Mouse (Mus musculus) midbrain, postnatal 0 days (tissue): ENCODE results near the gene Bst2. TPM values are rescaled to one million over a fixed set of nuclear protein-coding genes. Genes with fewer than 3 reads are reported as not detected.

Source experiments
- ATAC-seq: fragments of 200-750 bp; cut with Nextera tagmentation; 2 replicates; pipeline ENCODE4 v1.8.0; 2017; ENCODE audit warnings: moderate number of reproducible peaks, mild to moderate bottlenecking, moderate TSS enrichment, moderate library complexity; ENCODE audit not compliant: low FRiP score
- DNase-seq: peaks from one replicate; pipeline ENCODE4 v3.0.0-alpha.2; 2015; ENCODE audit warnings: low spot score
- H3K27ac ChIP-seq: fragments of 300-500 bp; sonication (generic); 2 replicates; pipeline ENCODE4 v1.5.1; 2014; ENCODE audit warnings: low read depth, mild to moderate bottlenecking, low read length, mixed read lengths
- H3K27me3 ChIP-seq: fragments of 300-500 bp; sonication (generic); 2 replicates; pipeline ENCODE4 v1.6.1; 2014; ENCODE audit warnings: low read length, control low read depth, mixed read lengths; ENCODE audit not compliant: insufficient read depth
- H3K36me3 ChIP-seq: fragments of 300-500 bp; sonication (generic); 2 replicates; pipeline ENCODE4 v1.6.1; 2014; ENCODE audit warnings: low read length, control low read depth, mixed read lengths; ENCODE audit not compliant: insufficient read depth
- H3K4me1 ChIP-seq: fragments of 300-500 bp; sonication (generic); 2 replicates; pipeline ENCODE4 v1.6.1; 2014; ENCODE audit warnings: mild to moderate bottlenecking, control low read depth, antibody characterized with exemption, low read length, mixed read lengths; ENCODE audit not compliant: insufficient read depth
- H3K4me2 ChIP-seq: fragments of 300-500 bp; sonication (generic); 2 replicates; pipeline ENCODE4 v1.6.1; 2014; ENCODE audit warnings: low read depth, mild to moderate bottlenecking, low read length, mixed read lengths; ENCODE audit not compliant: poor library complexity, severe bottlenecking
- H3K4me3 ChIP-seq: fragments of 300-500 bp; sonication (generic); 2 replicates; pipeline ENCODE4 v1.5.1; 2014; ENCODE audit warnings: low read depth, mild to moderate bottlenecking, low read length, moderate library complexity
- H3K9ac ChIP-seq: fragments of 300-500 bp; sonication (generic); replicated peaks from 2 replicates; pipeline ENCODE4 v1.6.1; 2014; ENCODE audit warnings: mild to moderate bottlenecking, low read length, moderate library complexity, mixed read lengths; ENCODE audit not compliant: poor library complexity, severe bottlenecking
- H3K9me3 ChIP-seq: fragments of 300-500 bp; sonication (generic); 2 replicates; pipeline ENCODE4 v1.6.1; 2016; ENCODE audit warnings: low read length, control low read depth
- CTCF ChIP-seq: IDR thresholded peaks from 2 replicates; pipeline ENCODE4 v1.5.1; 2016; ENCODE audit warnings: antibody characterized with exemption, mild to moderate bottlenecking
- WGBS: fragments of 180-500 bp; shearing (Covaris S2); extraction: QIAGEN DNeasy Blood & Tissue Kit; methylation state at CpG from one replicate; pipeline ENCODE4 v1.1.7; 2014; 5-methylcytosine and 5-hydroxymethylcytosine counted together
- polyA plus RNA-seq: library from polyadenylated mRNA; unstranded; fragments of >200 nt; fragmentation: Nextera tagmentation; extraction: Ambion mirVana; gene quantifications from 2 replicates; pipeline ENCODE4 v1.2.1, GENCODE M21; 2015
- total RNA-seq: library from RNA; depleted of rRNA; stranded (reverse); fragments of >200 nt; gene quantifications from 2 replicates; pipeline ENCODE4 v1.2.3, GENCODE M21; 2014

The Bst2 gene
- total and polyA plus RNA-seq, 2 experiments from 2014 or later: 15.3 TPM

DNA sequence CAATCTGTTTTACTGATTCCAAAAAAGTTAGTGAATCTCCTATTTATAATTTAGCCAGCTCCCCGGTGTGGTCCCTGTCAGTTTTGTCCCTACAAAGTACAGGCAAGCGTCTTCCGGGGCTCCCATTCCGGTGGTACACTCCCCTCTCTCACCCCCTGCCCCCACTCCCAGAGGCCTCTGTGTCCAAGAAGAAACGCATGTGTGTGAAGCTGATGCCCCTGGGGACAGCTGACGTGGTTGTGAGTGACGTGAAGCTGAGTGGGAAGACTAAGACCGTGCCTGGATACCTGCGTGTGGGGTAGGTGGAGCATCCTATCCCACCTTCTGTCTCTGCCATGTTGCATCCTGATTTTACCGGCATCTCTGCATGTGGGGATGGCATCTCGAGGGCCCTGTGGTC is 7.8 kb upstream of the Bst2 start:
- Histone ChIP-seq H3K9me3 (no peaks in the 10 kb centered on the region), H3K36me3 (peaks cover 23% of the 10 kb centered on the region), H3K27ac (no peak overlapping the region), H3K9ac (no peak overlapping the region), H3K27me3 (no peaks in the 10 kb centered on the region), H3K4me1 (peaks cover 5% of the 10 kb centered on the region), H3K4me2 (no peak overlapping the region), H3K4me3 (no peak overlapping the region)
- DNase-seq (no peak), ATAC-seq (no peak)
- no peak for TF ChIP-seq CTCF
- WGBS: 92% methylated on average over 11 of the region's 11 CpGs

DNA sequence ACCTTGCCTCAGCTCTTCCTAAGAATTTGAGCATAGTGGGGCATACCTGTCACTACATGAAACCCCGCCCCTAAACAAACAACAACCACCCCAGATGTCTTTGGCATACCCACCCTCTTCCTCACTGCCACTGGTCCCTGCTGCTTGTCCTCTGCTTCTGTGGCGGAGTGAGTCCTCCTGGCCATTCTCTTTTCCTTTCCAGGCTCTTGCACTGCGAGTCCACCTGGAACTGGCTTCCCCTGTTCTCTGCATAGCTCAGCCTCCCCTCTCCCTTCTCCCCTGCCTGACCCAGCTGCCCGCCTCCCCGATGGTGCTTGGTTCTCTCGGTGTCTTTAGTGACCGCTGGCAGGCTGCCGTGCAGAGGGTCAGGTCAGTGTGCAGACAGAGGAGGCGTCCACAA is 6.5 kb upstream of the Bst2 start:
- TF ChIP-seq CTCF: no peak
- DNase-seq: no peak
- Histone ChIP-seq H3K27me3 (no peaks in the 10 kb centered on the region), H3K27ac (no peak overlapping the region), H3K4me2 (peak overlapping the region; percentile 62), H3K36me3 (peaks cover 21% of the 10 kb centered on the region), H3K4me3 (peak overlapping the region; percentile 78), H3K4me1 (peaks cover 5% of the 10 kb centered on the region), H3K9ac (peak overlapping the region; percentile 76; the same call in 1 of the 2 replicates), H3K9me3 (no peaks in the 10 kb centered on the region)
- no peak for ATAC-seq
- 91% methylated on average over 9 of the region's 9 CpGs for WGBS

DNA sequence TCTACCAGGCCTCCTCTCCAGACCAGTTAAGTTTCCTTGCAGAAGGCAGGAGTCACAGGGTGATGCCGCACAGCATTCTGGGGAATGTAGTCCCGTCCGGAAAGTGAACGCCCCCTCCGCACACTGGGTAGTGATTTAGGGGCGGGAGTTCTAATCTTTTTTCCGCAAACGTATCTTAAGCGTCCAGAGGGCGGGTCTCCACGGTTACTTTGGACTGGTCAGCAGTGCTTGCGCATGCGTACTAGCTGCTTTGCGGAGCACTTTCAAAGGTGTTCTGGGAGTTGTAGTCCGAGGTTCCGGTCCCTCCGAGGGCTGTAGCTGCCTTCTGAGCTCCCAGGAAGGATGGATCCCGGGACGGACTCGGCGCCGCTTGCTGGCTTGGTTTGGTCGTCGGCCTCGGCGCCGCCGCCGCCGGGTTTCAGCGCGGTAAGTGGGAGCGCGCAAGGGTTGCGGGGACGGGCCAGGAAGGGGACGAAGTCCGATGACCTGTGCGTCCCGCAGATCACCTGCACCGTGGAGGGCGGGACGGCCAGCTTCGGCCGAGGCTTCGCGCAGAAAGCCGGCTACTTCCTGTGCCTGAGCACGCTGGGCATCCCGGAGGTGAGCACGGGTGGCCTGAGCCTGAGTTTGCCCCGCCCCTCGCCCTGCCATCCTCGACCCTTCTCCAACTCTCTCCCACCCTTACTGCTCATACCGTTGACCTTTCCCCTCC is 5.5 kb upstream of the Bst2 start, which contains the start of gene Mvb12a:
Mvb12a (plus strand) TSS at position 291 of the 712 bp plus-strand sequence.
- no peaks in the 10 kb centered on the region for H3K9me3 ChIP-seq
- ATAC-seq (peak; percentile 95), DNase-seq (peak; percentile 100)
- under 1% methylated on average over 55 of the region's 55 CpGs for WGBS
- H3K27me3 ChIP-seq: no peaks in the 10 kb centered on the region
- H3K4me1 ChIP-seq: peaks cover 5% of the 10 kb centered on the region
- peaks cover 14% of the 10 kb centered on the region for H3K36me3 ChIP-seq
- H3K9ac ChIP-seq: peak within 1 kb of the TSS; percentile 76
- H3K27ac ChIP-seq: 0 out of 2 replicates have a peak within 1 kb of the TSS, but pooled peaks have one; percentile 20
- peak within 1 kb of the TSS; percentile 78 for H3K4me3 ChIP-seq
- peak within 1 kb of the TSS; percentile 62 for H3K4me2 ChIP-seq
- no peak for TF ChIP-seq CTCF

GRCm38 (mm10) chr8:71535663-71536062 is 1.6 kb downstream of the Bst2 start:
- Histone ChIP-seq H3K4me2 (no peak overlapping the region), H3K36me3 (no peaks in the 10 kb centered on the region), H3K27ac (no peak overlapping the region), H3K27me3 (0 out of 2 replicates have a peak, but pooled peaks cover 5% of the 10 kb centered on the region), H3K4me3 (no peak overlapping the region), H3K4me1 (0 out of 2 replicates have a peak, but pooled peaks cover 3% of the 10 kb centered on the region), H3K9ac (no peak overlapping the region), H3K9me3 (no peaks in the 10 kb centered on the region)
- no peak for ATAC-seq
- WGBS: 68% methylated on average over 5 of the region's 5 CpGs
- TF ChIP-seq CTCF: no peak
- no peak for DNase-seq

GRCm38 (mm10) chr8:71534263-71534810 is 2.9 kb downstream of the Bst2 start:
- Histone ChIP-seq H3K4me3 (no peak overlapping the region), H3K36me3 (no peaks in the 10 kb centered on the region), H3K4me2 (no peak overlapping the region), H3K9ac (no peak overlapping the region), H3K4me1 (0 out of 2 replicates have a peak, but pooled peaks cover 3% of the 10 kb centered on the region), H3K27me3 (0 out of 2 replicates have a peak, but pooled peaks cover 5% of the 10 kb centered on the region), H3K9me3 (no peaks in the 10 kb centered on the region), H3K27ac (no peak overlapping the region)
- TF ChIP-seq CTCF: 0 out of 2 replicates have a peak, but pooled peaks have one; percentile 21
- DNase-seq (no peak), ATAC-seq (no peak)
- 23% methylated on average over 3 of the region's 3 CpGs for WGBS
